27 mouse cellular contexts compared by ENCODE assay signal in the genomic region with DNA sequence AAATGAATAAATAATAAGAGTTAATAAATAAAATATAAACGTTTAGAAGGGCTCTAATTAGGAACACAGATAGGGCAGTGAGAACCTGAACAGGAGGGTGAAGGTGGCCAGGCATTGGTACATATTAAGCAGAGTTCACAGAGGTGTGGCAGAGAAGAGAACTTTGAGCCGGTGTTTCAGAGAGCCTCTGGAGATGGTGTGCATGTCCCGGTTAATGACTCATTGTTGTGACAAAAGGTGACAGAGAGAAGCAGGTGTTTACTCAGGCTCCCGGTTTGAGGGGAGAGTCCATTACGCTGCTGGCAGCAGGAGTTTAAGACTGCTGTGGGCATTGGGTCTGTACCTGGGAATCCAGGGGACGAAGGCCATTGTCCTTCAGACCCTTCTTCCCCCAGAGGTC. TPM values are rescaled to one million over a fixed set of nuclear protein-coding genes. Genes with fewer than 3 reads are reported as not detected.
DNase-seq lines count a peak whose midpoint lies in the region; ATAC-seq and TF ChIP-seq lines count a peak whose summit lies in the region.
"Had no signal": no experiment of that assay in that cellular context is flagged by ENCODE, and none has a peak within 500 bp of the region (broad histone marks: within the 10 kb centered on the region; RNA-seq: fewer than 3 reads in every experiment).

No protein-coding gene starts in this region.

- no peaks in the 10 kb centered on the region for H3K4me1 ChIP-seq in liver, postnatal 0 days (ENCODE audit: insufficient read depth)
- no peaks in the 10 kb centered on the region for H3K4me1 ChIP-seq in liver, embryonic 11.5 days (replicated peaks; ENCODE audit: control insufficient read depth, insufficient read depth, low read length)
- no peaks in the 10 kb centered on the region for H3K4me1 ChIP-seq in intestine, postnatal 0 days (replicated peaks; ENCODE audit: control insufficient read depth, insufficient read depth, low read length)
- H3K4me1 ChIP-seq in kidney, postnatal 0 days (replicated peaks; ENCODE audit: insufficient read depth, low read length): no peaks in the 10 kb centered on the region
- H3K4me1 ChIP-seq: embryonic facial prominence, embryonic 10.5 days; embryonic facial prominence, embryonic 15.5 days; forebrain, embryonic 15.5 days; heart, embryonic 15.5 days; limb, embryonic 10.5 days; limb, embryonic 15.5 days; neural tube, embryonic 12.5 days had no signal

- ATAC-seq in liver, postnatal 0 days: peak; percentile 79
- ATAC-seq in liver, embryonic 11.5 days (replicated peaks; ENCODE audit: low FRiP score): no peak
- peak; percentile 84 for ATAC-seq in intestine, postnatal 0 days
- peak; percentile 71; the same call in 1 of the 2 replicates for ATAC-seq in kidney, postnatal 0 days (replicated peaks; ENCODE audit: low FRiP score, low read depth)
- ATAC-seq: forebrain, embryonic 15.5 days; hindbrain, embryonic 16.5 days; midbrain, embryonic 16.5 days had no signal

- no peak for DNase-seq in liver, postnatal 0 days
- no peak for DNase-seq in liver, embryonic 11.5 days (ENCODE audit: low spot score)
- peak; percentile 11 for DNase-seq in kidney, postnatal 0 days (ENCODE audit: low spot score)
- DNase-seq in yolk sac, embryonic 10.5 days (ENCODE audit: low spot score): peak; percentile 65
- no peak for DNase-seq in adrenal gland, adult 8-10 months
- DNase-seq in frontal cortex, postnatal 36 days (ENCODE audit: low spot score in 2 of 2): no peak
- no peak for DNase-seq in right cerebral cortex, postnatal 14 days
- DNase-seq: adrenal gland, postnatal 10 days; B cell, adult 2 months; cerebellum, adult 8-10 months; cerebellum, postnatal 25 days; layer of hippocampus, postnatal 36 days; lung, postnatal 36 days had no signal

- no peak overlapping the region for H3K4me2 ChIP-seq in liver, postnatal 0 days (ENCODE audit: low read depth, low read length)
- H3K4me2 ChIP-seq in liver, embryonic 11.5 days: no peak overlapping the region
- H3K4me2 ChIP-seq in intestine, postnatal 0 days (replicated peaks; ENCODE audit: low read depth): no peak overlapping the region
- H3K4me2 ChIP-seq in kidney, postnatal 0 days (ENCODE audit: low read length): no peak overlapping the region
- H3K4me2 ChIP-seq: embryonic facial prominence, embryonic 15.5 days; forebrain, embryonic 15.5 days; heart, embryonic 15.5 days; limb, embryonic 15.5 days; midbrain, embryonic 11.5 days; neural tube, embryonic 12.5 days had no signal

- no peaks in the 10 kb centered on the region for H3K27me3 ChIP-seq in liver, postnatal 0 days (ENCODE audit: insufficient read depth, low read length)
- H3K27me3 ChIP-seq in liver, embryonic 11.5 days (replicated peaks; ENCODE audit: control insufficient read depth, insufficient read depth, low read length): no peaks in the 10 kb centered on the region
- H3K27me3 ChIP-seq in intestine, postnatal 0 days (replicated peaks; ENCODE audit: control insufficient read depth, insufficient read depth, low read length): no peaks in the 10 kb centered on the region
- H3K27me3 ChIP-seq in kidney, postnatal 0 days (ENCODE audit: insufficient read depth, low read length): no peaks in the 10 kb centered on the region
- H3K27me3 ChIP-seq: CH12.LX; embryonic facial prominence, embryonic 15.5 days; forebrain, embryonic 15.5 days; heart, embryonic 15.5 days; limb, embryonic 15.5 days; neural tube, embryonic 12.5 days had no signal

- no peak for TF ChIP-seq EP300 in liver, postnatal 0 days (IDR thresholded peaks at IDR 0.05; ENCODE audit: low read depth)

- no peaks in the 10 kb centered on the region for H3K9me3 ChIP-seq in liver, postnatal 0 days (ENCODE audit: low read length)
- H3K9me3 ChIP-seq in liver, embryonic 11.5 days (ENCODE audit: control insufficient read depth, low read length): no peaks in the 10 kb centered on the region
- H3K9me3 ChIP-seq in intestine, postnatal 0 days (ENCODE audit: control insufficient read depth): no peaks in the 10 kb centered on the region
- no peaks in the 10 kb centered on the region for H3K9me3 ChIP-seq in kidney, postnatal 0 days (replicated peaks; ENCODE audit: low read length)
- H3K9me3 ChIP-seq: embryonic facial prominence, embryonic 10.5 days; embryonic facial prominence, embryonic 15.5 days; forebrain, embryonic 15.5 days; heart, embryonic 15.5 days; limb, embryonic 10.5 days; limb, embryonic 15.5 days; neural tube, embryonic 12.5 days had no signal

- no peaks in the 10 kb centered on the region for H3K36me3 ChIP-seq in liver, postnatal 0 days (replicated peaks; ENCODE audit: insufficient read depth, low read length)
- no peaks in the 10 kb centered on the region for H3K36me3 ChIP-seq in liver, embryonic 11.5 days (ENCODE audit: control insufficient read depth, insufficient read depth, low read length)
- H3K36me3 ChIP-seq in intestine, postnatal 0 days (ENCODE audit: control insufficient read depth, insufficient read depth): no peaks in the 10 kb centered on the region
- no peaks in the 10 kb centered on the region for H3K36me3 ChIP-seq in kidney, postnatal 0 days (ENCODE audit: insufficient read depth, low read length)
- H3K36me3 ChIP-seq: embryonic facial prominence, embryonic 10.5 days; embryonic facial prominence, embryonic 15.5 days; forebrain, embryonic 15.5 days; heart, embryonic 15.5 days; limb, embryonic 10.5 days; limb, embryonic 15.5 days; neural tube, embryonic 12.5 days had no signal

- no peak overlapping the region for H3K4me3 ChIP-seq in liver, postnatal 0 days (ENCODE audit: low read depth, low read length)
- no peak overlapping the region for H3K4me3 ChIP-seq in liver, embryonic 11.5 days (ENCODE audit: low read depth, low read length)
- H3K4me3 ChIP-seq in intestine, postnatal 0 days (ENCODE audit: low read depth, low read length): no peak overlapping the region
- H3K4me3 ChIP-seq in kidney, postnatal 0 days (replicated peaks; ENCODE audit: low read depth, low read length): no peak overlapping the region
- H3K4me3 ChIP-seq: embryonic facial prominence, embryonic 10.5 days; embryonic facial prominence, embryonic 15.5 days; forebrain, embryonic 15.5 days; heart, embryonic 15.5 days; limb, embryonic 10.5 days; limb, embryonic 15.5 days; neural tube, embryonic 12.5 days had no signal

- no peak overlapping the region for H3K9ac ChIP-seq in liver, postnatal 0 days (replicated peaks)
- H3K9ac ChIP-seq in liver, embryonic 11.5 days (ENCODE audit: low read depth, low read length): no peak overlapping the region
- H3K9ac ChIP-seq in intestine, postnatal 0 days (ENCODE audit: low read depth, low read length): no peak overlapping the region
- H3K9ac ChIP-seq in kidney, postnatal 0 days (ENCODE audit: low read depth, low read length): no peak overlapping the region
- H3K9ac ChIP-seq: embryonic facial prominence, embryonic 15.5 days; forebrain, embryonic 15.5 days; heart, embryonic 15.5 days; limb, embryonic 15.5 days; neural tube, embryonic 12.5 days had no signal

- 49% methylated on average over 6 of the region's 6 CpGs for WGBS in liver, postnatal 0 days (ENCODE audit: insufficient replicate concordance)
- WGBS in liver, embryonic 11.5 days: 60% methylated on average over 6 of the region's 6 CpGs
- WGBS in intestine, postnatal 0 days: 34% methylated on average over 6 of the region's 6 CpGs
- WGBS in kidney, postnatal 0 days: 45% methylated on average over 6 of the region's 6 CpGs

- no peak for TF ChIP-seq CTCF in liver, postnatal 0 days (IDR thresholded peaks at IDR 0.05; ENCODE audit: low read depth)
- TF ChIP-seq CTCF in intestine, postnatal 0 days (IDR thresholded peaks at IDR 0.05; ENCODE audit: low read depth): no peak
- no peak for TF ChIP-seq CTCF in kidney, postnatal 0 days (IDR thresholded peaks at IDR 0.05; ENCODE audit: low read depth)

- H3K27ac ChIP-seq in liver, postnatal 0 days (ENCODE audit: low read depth): no peak overlapping the region
- H3K27ac ChIP-seq in liver, embryonic 11.5 days (ENCODE audit: low read depth, low read length): no peak overlapping the region
- no peak overlapping the region for H3K27ac ChIP-seq in intestine, postnatal 0 days (ENCODE audit: low read depth, low read length)
- H3K27ac ChIP-seq in kidney, postnatal 0 days: no peak overlapping the region
- H3K27ac ChIP-seq: embryonic facial prominence, embryonic 10.5 days; embryonic facial prominence, embryonic 15.5 days; forebrain, embryonic 15.5 days; heart, embryonic 15.5 days; limb, embryonic 10.5 days; limb, embryonic 15.5 days; neural tube, embryonic 12.5 days had no signal

RNA-seq across cellular contexts. Expression of a gene that starts 12.4 kb away (rescaled TPM):
- not detected in 2 replicates for polyA plus RNA-seq in liver, postnatal 0 days (2015; fragmentation: Nextera tagmentation; extraction: Ambion mirVana)
- 0.04 and 0.21 TPM in 2 replicates for polyA plus RNA-seq in liver, embryonic 11.5 days (2014; fragmentation: Nextera tagmentation; extraction: Ambion mirVana)
- polyA plus RNA-seq in intestine, postnatal 0 days (2015; fragmentation: Nextera tagmentation; extraction: Ambion mirVana): 0.22 and 0.43 TPM in 2 replicates
- polyA plus RNA-seq in kidney, postnatal 0 days (2015; fragmentation: Nextera tagmentation; extraction: Ambion mirVana): 0.82 and 0.91 TPM in 2 replicates
- under 1 TPM; 0.12 to 0.30 (median 0.14) TPM for total RNA-seq in adrenal gland, adult 8-10 months (2022)
- total RNA-seq: CH12.LX; megakaryocyte, adult 5-6 weeks had no signal
- polyA plus RNA-seq: forebrain, embryonic 15.5 days; thymus, postnatal 0 days had no signal

RNA-seq across cellular contexts. Expression of a gene that starts 23.4 kb away (rescaled TPM):
- 0.25 and 0.32 TPM in 2 replicates for polyA plus RNA-seq in liver, postnatal 0 days (2015; fragmentation: Nextera tagmentation; extraction: Ambion mirVana)
- polyA plus RNA-seq in liver, embryonic 11.5 days (2014; fragmentation: Nextera tagmentation; extraction: Ambion mirVana): 1.8 and 2.0 TPM in 2 replicates
- 1.1 and 1.5 TPM in 2 replicates for polyA plus RNA-seq in intestine, postnatal 0 days (2015; fragmentation: Nextera tagmentation; extraction: Ambion mirVana)
- polyA plus RNA-seq in kidney, postnatal 0 days (2015; fragmentation: Nextera tagmentation; extraction: Ambion mirVana): 2.8 and 3.4 TPM in 2 replicates
- 1 to 10 TPM; 2.1 to 5.5 (median 3.6) TPM for total RNA-seq in adrenal gland, adult 8-10 months (2022)

Comparison
In these comparisons a context has a peak if more than half of its experiments do, and no peak if none do; other contexts are left out.
1. DNase-seq: peak in kidney, postnatal 0 days (single experiment) and yolk sac, embryonic 10.5 days (single experiment); none in liver, postnatal 0 days (single experiment), liver, embryonic 11.5 days (single experiment), adrenal gland, adult 8-10 months (single experiment), frontal cortex, postnatal 36 days (0 of 2) and right cerebral cortex, postnatal 14 days (single experiment).